Mouse (Mus musculus) adrenal gland, adult 8-10 months (tissue): ENCODE results near the gene 4930455H04Rik. TPM values are rescaled to one million over a fixed set of nuclear protein-coding genes. Genes with fewer than 3 reads are reported as not detected.

ENCODE experiments used
- DNase-seq: peaks from one replicate; pipeline ENCODE4 v3.0.0; 2022
- total RNA-seq, 4 experiments: library from RNA; stranded (reverse); gene quantifications; 2 replicates each; pipeline ENCODE4 v1.2.4; 2022

4930455H04Rik gene
- total RNA-seq, 4 experiments from 2014 or later = not detected

DNA sequence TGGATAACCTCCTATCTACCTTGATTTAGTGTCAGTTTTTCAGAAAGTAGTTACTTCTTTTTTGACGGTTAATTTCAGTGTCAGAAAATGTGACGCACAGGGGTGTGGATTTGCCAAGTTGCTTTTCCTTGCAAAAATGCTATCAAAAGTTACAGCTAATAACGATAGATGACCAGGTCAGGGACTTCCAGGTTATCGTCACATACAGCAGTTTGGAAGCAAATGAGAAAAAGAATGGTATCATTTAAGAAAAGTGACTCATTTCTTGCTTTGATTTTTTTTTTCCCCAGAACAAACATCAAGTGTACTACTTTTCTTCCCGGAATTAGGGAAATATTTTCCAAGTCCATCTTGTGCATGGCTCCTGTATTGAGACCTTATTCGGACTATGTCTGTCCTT, 631 bp upstream of the 4930455H04Rik start:
- no peak for DNase-seq

- DNase-seq = peak; percentile 78
Measured at GRCm38 (mm10) chr3:116968540-116968997, 502 bp downstream of the 4930455H04Rik start, which contains the start of gene Palmd. TSS of gene Palmd (minus strand) at chr3:116968987.

GRCm38 (mm10) chr3:116969003-116969402, 936 bp downstream of the 4930455H04Rik start:
- DNase-seq = no peak

DNA sequence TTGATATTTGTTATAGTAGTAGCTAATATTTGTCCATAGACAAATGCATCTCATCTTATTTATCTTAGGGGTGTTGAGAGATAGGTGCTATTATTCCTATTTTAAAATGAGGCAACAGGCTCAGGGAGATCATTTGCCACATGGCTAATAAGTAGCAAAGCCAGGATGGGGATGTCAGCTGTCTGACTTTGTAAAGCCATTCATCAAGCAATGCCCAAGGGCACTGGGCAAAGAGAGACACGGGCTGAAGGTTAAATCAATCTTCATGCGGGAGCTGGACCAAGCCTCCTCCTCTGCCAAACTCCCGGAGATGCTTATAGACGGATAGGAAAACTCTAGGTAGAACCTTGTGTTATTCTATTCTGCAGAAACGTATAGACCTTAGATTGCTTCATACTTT, 1.7 kb downstream of the 4930455H04Rik start:
- DNase-seq = no peak

- DNase-seq = no peak
Measured at GRCm38 (mm10) chr3:116981811-116982575, 13.9 kb downstream of the 4930455H04Rik start.

DNA sequence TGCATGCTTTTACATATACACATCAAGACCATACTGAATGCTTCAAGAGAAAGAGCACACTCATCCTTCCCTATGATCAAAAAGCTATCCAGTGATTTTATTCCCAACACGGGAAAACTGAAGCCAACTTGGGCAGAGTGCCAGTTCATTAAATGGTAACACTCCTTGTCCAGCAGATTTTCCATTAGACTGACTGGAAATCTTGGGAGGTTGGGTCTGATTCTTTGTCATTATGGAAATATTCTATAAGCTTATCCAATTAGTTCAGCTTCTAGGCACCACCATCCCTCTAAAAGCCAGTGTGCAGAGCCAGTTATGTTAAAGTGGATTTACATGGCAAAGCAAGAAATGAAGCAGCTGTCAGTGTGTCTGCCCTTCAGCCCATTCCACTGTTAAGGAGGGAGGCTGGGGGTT, 17.0 kb downstream of the 4930455H04Rik start:
- DNase-seq = no peak

- no peak for DNase-seq
Measured at GRCm38 (mm10) chr3:116985741-116986140, 17.7 kb downstream of the 4930455H04Rik start.

- no peak for DNase-seq
Measured at GRCm38 (mm10) chr3:116986451-116986850, 18.4 kb downstream of the 4930455H04Rik start.

DNA sequence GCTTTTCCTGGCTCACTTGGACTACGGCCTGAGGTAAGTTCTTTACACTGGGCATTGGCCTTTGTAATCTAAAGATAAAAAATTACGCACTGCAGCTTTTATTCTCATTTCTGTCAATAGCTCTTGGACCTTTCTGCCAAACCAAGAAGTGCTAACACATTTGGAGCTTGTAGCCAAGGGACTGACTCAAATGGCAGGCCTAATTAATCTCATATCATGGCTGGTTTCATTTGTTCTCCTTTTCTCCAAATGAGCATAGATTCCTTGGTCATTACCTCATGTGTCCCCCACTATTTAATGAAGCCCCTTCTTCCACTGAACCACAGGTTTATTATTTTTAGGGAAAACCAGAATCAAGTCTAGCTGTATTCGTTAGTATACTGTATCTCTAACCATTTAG, 20.2 kb downstream of the 4930455H04Rik start:
- DNase-seq = no peak

GRCm38 (mm10) chr3:116991180-116991579, 23.1 kb downstream of the 4930455H04Rik start:
- DNase-seq = no peak

GRCm38 (mm10) chr3:116993011-116993410, 24.9 kb downstream of the 4930455H04Rik start:
- DNase-seq = no peak

DNA sequence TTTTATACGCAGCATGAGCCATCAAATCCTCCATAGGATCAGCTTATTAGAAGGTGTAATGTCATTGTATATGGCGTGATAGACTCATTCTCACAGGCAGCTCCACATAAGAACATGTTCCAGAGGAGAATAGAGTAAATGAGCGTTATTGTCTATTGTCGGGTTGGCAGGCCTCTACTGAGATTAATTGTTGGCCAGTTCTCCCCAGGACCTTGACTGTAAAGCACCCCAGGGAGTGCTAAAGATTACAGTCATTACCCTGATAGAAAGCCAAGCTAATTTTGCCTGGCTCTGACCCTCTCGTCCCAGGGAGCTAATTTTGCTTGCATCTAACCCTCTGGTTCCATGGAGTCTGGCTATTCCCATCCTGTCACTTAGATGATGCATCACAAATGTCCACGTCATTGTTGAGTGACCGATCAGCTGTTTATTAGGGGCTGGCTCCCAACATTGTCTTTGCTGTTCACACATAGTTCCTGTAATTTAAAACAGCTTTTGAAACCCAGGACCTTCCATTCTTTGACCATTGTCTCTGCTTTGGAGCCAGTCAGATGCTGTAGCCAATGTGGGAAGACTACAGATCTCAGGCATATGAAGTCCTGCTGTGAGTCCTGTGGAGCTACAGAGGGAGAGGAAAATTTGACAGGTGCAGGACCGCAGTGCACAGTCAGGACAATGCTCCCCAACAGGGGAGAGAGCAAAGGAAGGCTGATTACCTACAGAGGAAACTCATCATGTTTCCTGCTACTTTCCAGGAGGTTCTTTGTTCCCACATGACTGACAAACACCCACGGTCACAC, 33.8 kb downstream of the 4930455H04Rik start:
- DNase-seq = no peak

DNA sequence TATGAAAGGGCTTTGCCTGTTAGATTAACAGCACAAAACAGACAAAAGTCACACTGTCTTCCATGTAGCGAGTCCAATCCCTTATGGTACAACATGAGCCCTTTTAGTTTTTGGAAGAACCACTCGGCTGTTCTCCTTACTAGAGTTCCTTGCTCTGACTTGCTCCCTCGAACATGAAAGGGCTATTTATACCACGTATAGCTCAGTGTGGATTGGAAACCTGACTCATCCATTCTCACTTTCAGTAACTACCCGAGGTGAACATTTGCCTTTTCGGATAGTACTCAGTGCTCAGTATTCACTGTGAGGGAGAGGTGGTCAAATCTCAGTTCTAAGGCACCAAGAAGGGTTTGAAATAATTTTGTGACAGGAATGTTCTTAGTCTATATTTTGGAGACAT, 35.3 kb downstream of the 4930455H04Rik start:
- no peak for DNase-seq

DNA sequence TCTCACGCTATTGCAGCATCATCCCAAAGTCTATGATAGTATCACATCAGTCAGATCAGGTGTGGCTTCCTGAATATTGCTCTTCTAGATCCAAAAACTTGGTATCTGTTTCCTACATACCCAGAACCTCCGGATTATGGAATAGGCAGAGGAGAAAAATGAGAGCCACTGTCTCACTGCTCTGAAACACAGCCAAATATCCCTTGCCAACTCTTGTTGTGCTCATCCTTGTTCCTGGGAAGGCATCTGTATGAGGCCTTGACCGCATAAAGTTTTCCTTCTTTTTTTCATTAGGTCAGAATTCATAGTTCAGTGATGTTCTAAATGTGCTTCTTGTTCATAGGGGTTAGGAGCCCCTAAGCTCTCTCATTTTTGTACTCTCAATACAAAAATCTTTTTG, 38.6 kb downstream of the 4930455H04Rik start:
- DNase-seq = peak; percentile 11

- DNase-seq = no peak
Measured at GRCm38 (mm10) chr3:117007340-117007739, 39.3 kb downstream of the 4930455H04Rik start.

DNA sequence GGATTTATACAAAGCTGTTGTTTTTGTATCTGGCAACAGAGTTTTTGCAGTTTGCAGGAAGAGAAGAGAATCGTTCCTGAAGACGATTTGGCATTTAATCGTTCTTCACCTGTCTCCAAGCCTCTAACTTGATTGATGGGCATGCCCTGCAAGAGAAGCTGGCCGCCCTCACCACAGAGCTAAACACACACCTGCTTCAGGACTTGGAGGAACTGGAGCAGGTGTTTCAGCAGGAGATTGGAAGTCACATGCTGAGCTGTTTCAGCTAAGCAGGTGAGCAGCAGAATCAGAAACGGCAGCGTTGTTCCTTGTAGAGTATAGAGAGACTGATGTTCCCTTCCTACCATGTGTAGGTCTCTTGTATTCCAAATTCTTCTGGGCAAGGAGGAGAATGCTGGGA, 42.1 kb downstream of the 4930455H04Rik start:
- DNase-seq = no peak

- no peak for DNase-seq
Measured at GRCm38 (mm10) chr3:117020319-117020718, 52.3 kb downstream of the 4930455H04Rik start.

- DNase-seq = no peak
Measured at GRCm38 (mm10) chr3:117021907-117022306, 53.8 kb downstream of the 4930455H04Rik start.

DNA sequence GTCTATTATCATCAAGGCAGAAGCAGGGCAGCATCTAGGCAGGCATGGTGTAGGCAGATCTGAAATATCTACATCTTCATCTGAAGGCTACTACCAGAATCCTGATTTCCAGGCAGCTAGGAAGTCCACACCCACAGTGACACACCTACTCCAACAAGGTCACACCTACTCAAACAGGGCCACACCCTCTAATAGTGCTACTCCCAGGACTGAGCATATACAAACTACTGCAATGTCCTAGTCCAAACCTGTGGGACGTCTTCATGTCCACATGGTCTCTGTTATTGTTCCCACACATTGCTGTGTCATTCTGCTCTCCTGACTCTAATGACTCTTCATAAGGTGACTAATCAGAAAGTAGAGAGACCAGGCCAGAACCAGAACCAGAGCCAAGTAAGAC, 56.0 kb downstream of the 4930455H04Rik start:
- no peak for DNase-seq

DNA sequence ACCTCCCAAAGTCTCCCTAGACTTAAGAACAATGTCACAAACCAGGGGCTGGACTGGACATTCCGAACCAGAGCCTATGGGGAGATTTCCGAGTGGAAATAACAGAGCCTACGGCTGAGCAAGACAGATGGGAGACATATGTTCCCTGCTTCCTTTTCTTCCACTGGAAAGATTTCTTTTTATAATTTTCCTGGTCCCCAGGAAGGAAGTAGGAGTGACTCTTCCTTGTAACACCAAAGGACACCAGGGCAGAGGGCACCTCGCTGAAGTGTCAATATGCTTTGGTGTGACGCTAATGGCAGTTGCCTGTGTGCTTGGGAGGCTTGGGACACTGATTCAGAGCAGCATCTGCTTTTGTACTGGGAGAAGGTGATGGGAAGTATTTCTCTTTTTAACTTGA, 56.5 kb downstream of the 4930455H04Rik start:
- no peak for DNase-seq

DNA sequence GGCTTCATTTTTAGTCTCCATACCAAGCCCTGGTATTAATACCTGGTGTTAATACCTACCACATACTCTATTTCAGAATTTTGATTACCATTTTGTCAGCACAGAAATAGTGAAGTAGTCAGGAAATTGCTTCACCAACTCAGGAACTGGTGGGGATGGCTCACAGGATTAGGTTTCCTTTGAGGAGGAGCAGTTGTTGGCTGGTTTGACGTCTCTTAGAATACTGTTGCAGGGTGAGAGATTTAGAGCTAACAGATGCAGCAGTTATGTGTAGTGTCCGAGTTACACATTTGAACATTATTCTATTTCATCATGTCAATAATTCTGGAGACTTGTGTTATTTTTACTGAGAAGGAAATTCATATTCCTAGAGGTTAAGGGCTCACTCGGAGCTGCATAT, 57.4 kb downstream of the 4930455H04Rik start:
- no peak for DNase-seq
